Mouse (Mus musculus) intestine, postnatal 0 days (tissue): ENCODE measurements around the gene Mrrf. TPM values are rescaled to one million over a fixed set of nuclear protein-coding genes. Genes with fewer than 3 reads are reported as not detected.
"Not testable (repeated sequence)": the region's sequence is repeated elsewhere in the genome, so short reads cannot be mapped to it uniquely, and the experiment has no call there.

Source experiments
- ATAC-seq: fragments of 200-750 bp; cut with Nextera tagmentation; 2 replicates; pipeline ENCODE4 v1.8.0; 2017; ENCODE audit warnings: mild to moderate bottlenecking, moderate TSS enrichment, moderate library complexity
- H3K27ac ChIP-seq: fragments of 300-500 bp; sonication (generic); 2 replicates; pipeline ENCODE4 v1.5.1; 2014; ENCODE audit warnings: mild to moderate bottlenecking, low read depth, low read length, moderate library complexity
- H3K27me3 ChIP-seq: fragments of 300-500 bp; sonication (generic); replicated peaks from 2 replicates; pipeline ENCODE4 v1.6.1; 2014; ENCODE audit warnings: low read length, mixed read lengths; ENCODE audit not compliant: control insufficient read depth, insufficient read depth
- H3K36me3 ChIP-seq: fragments of 300-500 bp; sonication (generic); 2 replicates; pipeline ENCODE4 v1.6.1; 2014; ENCODE audit warnings: mild to moderate bottlenecking, moderate library complexity; ENCODE audit not compliant: control insufficient read depth, insufficient read depth
- H3K4me1 ChIP-seq: fragments of 300-500 bp; sonication (generic); replicated peaks from 2 replicates; pipeline ENCODE4 v1.6.1; 2014; ENCODE audit warnings: antibody characterized with exemption, low read length, mixed read lengths; ENCODE audit not compliant: control insufficient read depth, insufficient read depth
- H3K4me2 ChIP-seq: fragments of 300-500 bp; sonication (generic); replicated peaks from 2 replicates; pipeline ENCODE4 v1.6.1; 2014; ENCODE audit warnings: low read depth, mild to moderate bottlenecking, moderate library complexity
- H3K4me3 ChIP-seq: fragments of 300-500 bp; sonication (generic); 2 replicates; pipeline ENCODE4 v1.5.1; 2014; ENCODE audit warnings: low read depth, low read length
- H3K9ac ChIP-seq: fragments of 300-500 bp; sonication (generic); 2 replicates; pipeline ENCODE4 v1.6.1; 2014; ENCODE audit warnings: mild to moderate bottlenecking, low read depth, low read length
- H3K9me3 ChIP-seq: fragments of 300-500 bp; sonication (generic); 2 replicates; pipeline ENCODE4 v1.6.1; 2016; ENCODE audit warnings: mixed run types; ENCODE audit not compliant: control insufficient read depth
- CTCF ChIP-seq: sonication (generic); IDR thresholded peaks from 2 replicates; pipeline ENCODE4 v1.5.1; 2016; ENCODE audit warnings: low read depth, mild to moderate bottlenecking, control low read depth, antibody characterized with exemption, moderate library complexity
- WGBS: fragments of 180-500 bp; shearing (Covaris S2); extraction: QIAGEN DNeasy Blood & Tissue Kit; methylation state at CpG from one replicate; pipeline ENCODE4 v1.1.7; 2014; 5-methylcytosine and 5-hydroxymethylcytosine counted together
- polyA plus RNA-seq: library from polyadenylated mRNA; unstranded; fragments of >200 nt; fragmentation: Nextera tagmentation; extraction: Ambion mirVana; gene quantifications from 2 replicates; pipeline ENCODE4 v1.2.1, GENCODE M21; 2015

Gene Mrrf
- polyA plus RNA-seq, 1 experiment from 2014 or later: 20.4 TPM

GRCm38 (mm10) chr2:36159336-36159735, 23.1 kb downstream of the Mrrf start:
- no peak overlapping the region for H3K4me2 ChIP-seq
- H3K4me1 ChIP-seq: no peaks in the 10 kb centered on the region
- H3K9me3 ChIP-seq: no peaks in the 10 kb centered on the region
- 92% methylated on average over 4 of the region's 4 CpGs for WGBS
- H3K9ac ChIP-seq: no peak overlapping the region
- H3K27ac ChIP-seq: no peak overlapping the region
- no peak overlapping the region for H3K4me3 ChIP-seq
- H3K36me3 ChIP-seq: peaks cover 27% of the 10 kb centered on the region
- no peak for TF ChIP-seq CTCF
- no peak for ATAC-seq
- H3K27me3 ChIP-seq: no peaks in the 10 kb centered on the region

- TF ChIP-seq CTCF: no peak
These were observed 31.9 kb downstream of the Mrrf start for GRCm38 (mm10) chr2:36167990-36168618.

GRCm38 (mm10) chr2:36169176-36169575, 33.0 kb downstream of the Mrrf start:
- TF ChIP-seq CTCF: no peak
- no peaks in the 10 kb centered on the region for H3K4me1 ChIP-seq
- no peaks in the 10 kb centered on the region for H3K27me3 ChIP-seq
- H3K36me3 ChIP-seq: no peaks in the 10 kb centered on the region
- 74% methylated on average over 4 of the region's 4 CpGs for WGBS
- H3K9me3 ChIP-seq: no peaks in the 10 kb centered on the region
- no peak overlapping the region for H3K27ac ChIP-seq
- H3K4me3 ChIP-seq: no peak overlapping the region
- H3K4me2 ChIP-seq: no peak overlapping the region
- ATAC-seq: no peak
- H3K9ac ChIP-seq: no peak overlapping the region

More at GRCm38 (mm10) chr2:36167990-36168618, 31.9 kb downstream of the Mrrf start:
- no peak overlapping the region for H3K9ac ChIP-seq
- H3K27ac ChIP-seq: no peak overlapping the region
- WGBS: 81% methylated on average over 1 of the region's 1 CpGs
- H3K9me3 ChIP-seq: no peaks in the 10 kb centered on the region
- no peak overlapping the region for H3K4me3 ChIP-seq
- no peaks in the 10 kb centered on the region for H3K36me3 ChIP-seq
- no peaks in the 10 kb centered on the region for H3K4me1 ChIP-seq
- ATAC-seq: no peak
- no peaks in the 10 kb centered on the region for H3K27me3 ChIP-seq
- no peak overlapping the region for H3K4me2 ChIP-seq

- no peak for ATAC-seq
These were observed 35.9 kb downstream of the Mrrf start for GRCm38 (mm10) chr2:36172136-36172535.

GRCm38 (mm10) chr2:36172574-36172973, 36.4 kb downstream of the Mrrf start:
- Histone ChIP-seq H3K4me3 (no peak overlapping the region), H3K9ac (no peak overlapping the region), H3K27ac (no peak overlapping the region), H3K4me2 (no peak overlapping the region), H3K36me3 (peaks cover 13% of the 10 kb centered on the region), H3K9me3 (no peaks in the 10 kb centered on the region), H3K4me1 (no peaks in the 10 kb centered on the region), H3K27me3 (no peaks in the 10 kb centered on the region)
- no peak for TF ChIP-seq CTCF
- WGBS: 80% methylated on average over 3 of the region's 3 CpGs
- ATAC-seq: no peak

More at GRCm38 (mm10) chr2:36172136-36172535, 35.9 kb downstream of the Mrrf start:
- Histone ChIP-seq H3K4me3 (no peak overlapping the region), H3K27ac (no peak overlapping the region), H3K4me2 (no peak overlapping the region), H3K9ac (no peak overlapping the region), H3K36me3 (peaks cover 9% of the 10 kb centered on the region), H3K27me3 (no peaks in the 10 kb centered on the region), H3K4me1 (no peaks in the 10 kb centered on the region), H3K9me3 (no peaks in the 10 kb centered on the region)
- TF ChIP-seq CTCF: no peak
- 54% methylated on average over 4 of the region's 4 CpGs for WGBS

GRCm38 (mm10) chr2:36179487-36179886, 43.3 kb downstream of the Mrrf start:
- 64% methylated on average over 3 of the region's 3 CpGs for WGBS
- H3K4me2 ChIP-seq: no peak overlapping the region
- no peak for ATAC-seq
- H3K27me3 ChIP-seq: no peaks in the 10 kb centered on the region
- TF ChIP-seq CTCF: no peak
- H3K36me3 ChIP-seq: peaks cover 26% of the 10 kb centered on the region
- no peak overlapping the region for H3K9ac ChIP-seq
- H3K4me1 ChIP-seq: no peaks in the 10 kb centered on the region
- no peak overlapping the region for H3K4me3 ChIP-seq
- no peaks in the 10 kb centered on the region for H3K9me3 ChIP-seq
- no peak overlapping the region for H3K27ac ChIP-seq

GRCm38 (mm10) chr2:36181587-36182368, 45.6 kb downstream of the Mrrf start:
- not testable (repeated sequence) for H3K4me1 ChIP-seq, H3K9me3 ChIP-seq, H3K4me3 ChIP-seq, ATAC-seq, H3K9ac ChIP-seq, H3K4me2 ChIP-seq, H3K27ac ChIP-seq, H3K27me3 ChIP-seq
- peaks cover 20% of the 10 kb centered on the region for H3K36me3 ChIP-seq
- WGBS: 94% methylated on average over 4 of the region's 4 CpGs
